ENCODE assay signal across 16 mouse cellular contexts in the genomic region with DNA sequence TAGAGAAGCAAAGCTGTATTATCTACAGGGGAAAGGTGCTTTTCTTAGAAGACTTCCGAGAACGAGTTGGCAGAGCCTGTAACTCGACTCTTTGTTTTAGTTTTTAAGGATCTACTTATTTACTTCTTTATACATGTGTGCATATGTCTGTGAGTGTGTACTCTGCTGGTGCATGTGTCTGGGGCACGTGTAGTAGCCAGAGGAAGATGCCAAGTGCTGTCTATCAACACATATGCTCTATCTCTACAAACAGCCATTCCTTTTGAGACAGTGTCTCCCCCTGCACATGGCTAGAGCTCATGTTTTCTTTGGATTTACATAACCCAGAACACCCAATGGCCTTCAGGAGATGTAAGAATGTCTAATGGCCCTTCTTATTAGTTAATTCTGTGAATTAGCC.
"Had no signal": no experiment of that assay in that cellular context is flagged by ENCODE, and none has a peak within 500 bp of the region (broad histone marks: within the 10 kb centered on the region; RNA-seq: fewer than 3 reads in every experiment).

No protein-coding gene starts in this region.

- H3K9ac ChIP-seq: lung, embryonic 14.5 days; midbrain, embryonic 13.5 days; midbrain, embryonic 15.5 days; neural tube, embryonic 12.5 days had no signal

- H3K27me3 ChIP-seq: neural tube, embryonic 12.5 days had no signal

- H3K9me3 ChIP-seq: midbrain, embryonic 13.5 days; midbrain, embryonic 15.5 days; neural tube, embryonic 12.5 days had no signal

- H3K4me2 ChIP-seq: lung, embryonic 14.5 days; midbrain, embryonic 11.5 days; midbrain, embryonic 13.5 days; midbrain, embryonic 15.5 days; neural tube, embryonic 12.5 days had no signal

- ATAC-seq: midbrain, embryonic 13.5 days; midbrain, embryonic 15.5 days had no signal

- DNase-seq: lung, adult 18-20 months; lung, embryonic 14.5 days; lung, postnatal 10 days; lung, postnatal 4 days; retina, postnatal 1 day; right cerebral cortex, adult 18-20 months; right cerebral cortex, postnatal 25 days; right cerebral cortex, postnatal 4 days; spleen, adult 18-20 months; thymus, adult 18-20 months; thymus, postnatal 14 days; thymus, postnatal 36 days had no signal

- H3K4me3 ChIP-seq: midbrain, embryonic 13.5 days; midbrain, embryonic 15.5 days; neural tube, embryonic 12.5 days had no signal

- H3K4me1 ChIP-seq: midbrain, embryonic 13.5 days; midbrain, embryonic 15.5 days; neural tube, embryonic 12.5 days had no signal

- H3K36me3 ChIP-seq: midbrain, embryonic 13.5 days; midbrain, embryonic 15.5 days; neural tube, embryonic 12.5 days had no signal

- H3K27ac ChIP-seq: midbrain, embryonic 13.5 days; midbrain, embryonic 15.5 days; neural tube, embryonic 12.5 days had no signal
